ENCODE assay signal across 1 mouse cellular context in the genomic region with DNA sequence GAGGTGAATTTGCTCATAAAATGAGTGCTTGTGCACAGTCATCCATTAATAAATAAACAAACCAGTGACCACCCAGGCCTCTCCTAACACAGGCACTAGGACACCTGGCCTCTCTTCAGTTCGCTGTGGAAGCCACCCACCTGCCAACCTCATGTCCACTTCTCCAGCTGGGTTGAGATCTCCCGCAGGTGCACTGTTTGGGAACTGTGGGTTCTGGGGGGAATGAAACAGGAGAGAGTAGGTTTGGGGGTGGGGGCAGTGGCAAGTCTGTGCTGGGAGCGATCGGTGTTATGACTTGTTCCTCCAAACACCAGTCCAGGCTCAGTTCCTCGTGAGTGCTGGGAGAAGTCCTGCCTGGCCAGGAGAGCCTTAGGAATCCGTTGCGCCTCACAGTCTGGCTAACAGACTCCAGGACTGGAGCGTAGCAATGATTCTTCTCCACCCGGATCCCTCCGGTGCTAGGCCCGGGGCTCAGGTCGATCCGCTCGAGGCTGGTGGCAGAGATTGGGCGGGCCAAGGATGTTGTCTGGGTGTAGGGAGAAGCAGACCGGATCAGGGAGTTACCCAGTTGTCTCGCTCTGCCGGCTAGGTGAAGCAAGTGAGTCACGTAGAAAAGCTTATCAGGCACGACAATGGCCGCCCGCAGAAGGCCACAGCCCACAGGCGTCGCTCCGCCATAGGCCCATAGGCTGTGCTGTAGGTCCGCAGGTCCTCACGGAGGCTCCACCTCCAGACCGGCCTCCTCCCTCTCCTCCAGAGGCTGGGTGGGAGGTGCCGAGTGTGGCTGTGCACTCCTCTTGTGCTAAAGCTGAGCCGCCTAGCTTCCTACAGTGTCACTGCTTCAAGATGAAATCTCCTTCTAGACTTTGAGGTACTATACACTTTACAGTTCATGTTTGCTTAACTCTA.
TF ChIP-seq lines count a peak whose summit lies in the region.

TSS of gene Fam3a (minus strand) at position 738 of the 909 bp plus-strand sequence.
TSS of gene Ikbkg (plus strand) at position 756 of the 909 bp plus-strand sequence.

TF ChIP-seq in CH12.LX, 34 proteins besides CTCF, POLR2A, EP300 and RAD21:
- peak; percentile 72 for TF ChIP-seq SIN3A (IDR thresholded peaks at IDR 0.05; ENCODE audit: low read length)
- no peak for TF ChIP-seq ZNF384 (IDR thresholded peaks at IDR 0.05; ENCODE audit: low read depth, low read length)
- TF ChIP-seq CHD1 (IDR thresholded peaks at IDR 0.05; ENCODE audit: low read depth, low read length): no peak
- no peak for TF ChIP-seq MEF2A (IDR thresholded peaks at IDR 0.05; ENCODE audit: borderline replicate concordance, low read depth, low read length)
- TF ChIP-seq JUN (IDR thresholded peaks at IDR 0.05; ENCODE audit: insufficient read depth, low read depth, low read length): no peak
- TF ChIP-seq ZC3H11A (IDR thresholded peaks at IDR 0.05; ENCODE audit: low read depth, low read length): no peak
- TF ChIP-seq ZMIZ1 (IDR thresholded peaks at IDR 0.05; ENCODE audit: low read depth, low read length): no peak; the same call in 1 of the 2 replicates
- peak; percentile 61 for TF ChIP-seq NELFE (IDR thresholded peaks at IDR 0.05; ENCODE audit: low read depth, low read length)
- TF ChIP-seq ETS1 (conservative IDR thresholded peaks at IDR 0.05; ENCODE audit: low read depth, low read length): no peak
- TF ChIP-seq SMC3 (IDR thresholded peaks at IDR 0.05; ENCODE audit: low read depth, low read length): 0 out of 2 replicates have a peak, but pooled peaks have one; percentile 12
- 0 out of 2 replicates have a peak, but pooled peaks have one; percentile 11 for TF ChIP-seq BHLHE40 (IDR thresholded peaks at IDR 0.05; ENCODE audit: low read depth, low read length)
- no peak for TF ChIP-seq PAX5 (IDR thresholded peaks at IDR 0.05; ENCODE audit: low read length)
- TF ChIP-seq JUND (conservative IDR thresholded peaks at IDR 0.05; ENCODE audit: low read depth, low read length): no peak
- TF ChIP-seq E2F4 (IDR thresholded peaks at IDR 0.05; ENCODE audit: insufficient replicate concordance, low read depth, low read length): no peak
- peak; percentile 59; the same call in 1 of the 2 replicates for TF ChIP-seq TBP (conservative IDR thresholded peaks at IDR 0.05; ENCODE audit: low read depth, low read length)
- TF ChIP-seq ZKSCAN1 (IDR thresholded peaks at IDR 0.05; ENCODE audit: borderline replicate concordance, low read depth, low read length): no peak
- TF ChIP-seq TCF12 (IDR thresholded peaks at IDR 0.05; ENCODE audit: low read depth, low read length): peak; percentile 58; the same call in 1 of the 2 replicates
- peak; percentile 54 for TF ChIP-seq NRF1 (IDR thresholded peaks at IDR 0.05; ENCODE audit: low read depth, low read length)
- peak; percentile 56; the same call in 1 of the 2 replicates for TF ChIP-seq HCFC1 (IDR thresholded peaks at IDR 0.05; ENCODE audit: low read depth, low read length)
- no peak for TF ChIP-seq UBTF (IDR thresholded peaks at IDR 0.05; ENCODE audit: low read depth, low read length)
- no peak for TF ChIP-seq ELF1 (IDR thresholded peaks at IDR 0.05; ENCODE audit: low read depth, low read length)
- TF ChIP-seq KAT2A (IDR thresholded peaks at IDR 0.05; ENCODE audit: insufficient replicate concordance, low read length): 0 out of 2 replicates have a peak, but pooled peaks have one; percentile 5
- TF ChIP-seq IRF4 (IDR thresholded peaks at IDR 0.05; ENCODE audit: low read depth, low read length): 0 out of 2 replicates have a peak, but pooled peaks have one; percentile 21
- 0 out of 2 replicates have a peak, but pooled peaks have one; percentile 43 for TF ChIP-seq MAZ (IDR thresholded peaks at IDR 0.05; ENCODE audit: low read depth, low read length)
- TF ChIP-seq GABPA (IDR thresholded peaks at IDR 0.05; ENCODE audit: insufficient replicate concordance, low read depth, low read length): no peak
- no peak for TF ChIP-seq USF1 (IDR thresholded peaks at IDR 0.05; ENCODE audit: low read depth, low read length)
- TF ChIP-seq POLR2AphosphoS2 (IDR thresholded peaks at IDR 0.05; ENCODE audit: low read depth, low read length): no peak
- no peak for TF ChIP-seq MAFK (IDR thresholded peaks at IDR 0.05; ENCODE audit: insufficient replicate concordance, low read length)
- TF ChIP-seq MAX (IDR thresholded peaks at IDR 0.05; ENCODE audit: low read length): peak; percentile 60; the same call in 1 of the 2 replicates
- TF ChIP-seq RCOR1 (conservative IDR thresholded peaks at IDR 0.05; ENCODE audit: low read depth, low read length): no peak
- peak; percentile 41; the same call in 1 of the 2 replicates for TF ChIP-seq MXI1 (IDR thresholded peaks at IDR 0.05; ENCODE audit: low read depth, low read length)
- no peak for TF ChIP-seq CHD2 (IDR thresholded peaks at IDR 0.05; ENCODE audit: low read length)
- TF ChIP-seq MYC (IDR thresholded peaks at IDR 0.05; ENCODE audit: low read depth, low read length): no peak
- TF ChIP-seq USF2 (conservative IDR thresholded peaks at IDR 0.05; ENCODE audit: low read depth, low read length): no peak
